Mouse (Mus musculus) urinary bladder, postnatal 36 days (tissue): Measurements from ENCODE around the gene Hist2h2ab.
"Not testable (repeated sequence)": the region's sequence is repeated elsewhere in the genome, so short reads cannot be mapped to it uniquely, and the experiment has no call there.

Experiments used
- DNase-seq, 2 experiments: peaks; one replicate each; pipeline ENCODE4 v3.0.0; 2022; ENCODE audit warnings: low spot score in 2 of 2, mixed read lengths in 1 of 2

Hist2h2ab gene

GRCm38 (mm10) chr3:96261623-96262022, 42.0 kb downstream of the Hist2h2ab start:
- DNase-seq = no peak

- DNase-seq = peak; percentile 80 to 90
These were observed 42.7 kb downstream of the Hist2h2ab start for GRCm38 (mm10) chr3:96262216-96262875.

GRCm38 (mm10) chr3:96262979-96263550, 43.4 kb downstream of the Hist2h2ab start, which contains the start of gene Hist2h4:
Hist2h4 (minus strand) TSS chr3:96263311.
- DNase-seq = peak; percentile 97 to 99

GRCm38 (mm10) chr3:96263558-96264403, 44.1 kb downstream of the Hist2h2ab start:
- DNase-seq = peak; percentile 59 to 60

- no peak for DNase-seq
These were observed 44.8 kb downstream of the Hist2h2ab start for GRCm38 (mm10) chr3:96264404-96264949.

- no peak for DNase-seq
These were observed 46.6 kb downstream of the Hist2h2ab start for GRCm38 (mm10) chr3:96266132-96266710.

- DNase-seq = no peak
These were observed 47.9 kb downstream of the Hist2h2ab start for GRCm38 (mm10) chr3:96267541-96267940.

GRCm38 (mm10) chr3:96268051-96268775, 48.5 kb downstream of the Hist2h2ab start, which contains the start of gene Hist2h3b:
Hist2h3b (plus strand) TSS chr3:96268654.
- peak; percentile 74 to 80 for DNase-seq

GRCm38 (mm10) chr3:96268776-96269378, 49.2 kb downstream of the Hist2h2ab start:
- not testable (repeated sequence) for DNase-seq
